Mouse (Mus musculus) intestine, embryonic 16.5 days (tissue): ENCODE measurements around the gene Pcnx. TPM values are rescaled to one million over a fixed set of nuclear protein-coding genes. Genes with fewer than 3 reads are reported as not detected.

ENCODE experiments used
- ATAC-seq: fragments of 200-750 bp; cut with Nextera tagmentation; 2 replicates; pipeline ENCODE4 v1.8.0; 2017; ENCODE audit warnings: moderate TSS enrichment, moderate library complexity
- H3K27ac ChIP-seq: fragments of 300-500 bp; sonication (generic); 2 replicates; pipeline ENCODE4 v1.5.1; 2014; ENCODE audit warnings: mild to moderate bottlenecking, low read length
- H3K27me3 ChIP-seq: fragments of 300-500 bp; sonication (generic); replicated peaks from 2 replicates; pipeline ENCODE4 v1.6.1; 2014; ENCODE audit warnings: low read length, control low read depth, mixed read lengths; ENCODE audit not compliant: control insufficient read depth, insufficient read depth
- H3K36me3 ChIP-seq: fragments of 300-500 bp; sonication (generic); 2 replicates; pipeline ENCODE4 v1.6.1; 2014; ENCODE audit warnings: low read length, control low read depth; ENCODE audit not compliant: control insufficient read depth, insufficient read depth
- H3K4me1 ChIP-seq: fragments of 300-500 bp; sonication (generic); 2 replicates; pipeline ENCODE4 v1.6.1; 2014; ENCODE audit warnings: low read length, control low read depth, mixed read lengths; ENCODE audit not compliant: control insufficient read depth, insufficient read depth
- H3K4me2 ChIP-seq: fragments of 300-500 bp; sonication (generic); 2 replicates; pipeline ENCODE4 v1.6.1; 2014; ENCODE audit warnings: low read depth, low read length, control low read depth
- H3K4me3 ChIP-seq: fragments of 300-500 bp; sonication (generic); 2 replicates; pipeline ENCODE4 v1.5.1; 2014; ENCODE audit warnings: mild to moderate bottlenecking, low read length
- H3K9ac ChIP-seq: fragments of 300-500 bp; sonication (generic); 2 replicates; pipeline ENCODE4 v1.6.1; 2014; ENCODE audit warnings: low read depth, low read length
- H3K9me3 ChIP-seq: fragments of 300-500 bp; sonication (generic); 2 replicates; pipeline ENCODE4 v1.6.1; 2016; ENCODE audit warnings: low read length, control low read depth; ENCODE audit not compliant: control insufficient read depth
- WGBS: fragments of 180-500 bp; shearing (Covaris S2); extraction: QIAGEN DNeasy Blood & Tissue Kit; methylation state at CpG from one replicate; pipeline ENCODE4 v1.1.7; 2014; 5-methylcytosine and 5-hydroxymethylcytosine counted together
- polyA plus RNA-seq: library from polyadenylated mRNA; unstranded; fragments of >200 nt; fragmentation: Nextera tagmentation; extraction: Ambion mirVana; gene quantifications from 2 replicates; pipeline ENCODE4 v1.2.1, GENCODE M21; 2015

Gene Pcnx
- polyA plus RNA-seq, 1 experiment from 2014 or later, result 6.3 TPM

- whole genome bisulfite sequencing, result 51% methylated on average over 5 of the region's 5 CpGs
- no peak for ATAC-seq
- H3K4me2 ChIP-seq, result no peak overlapping the region
These were observed 25.2 kb downstream of the Pcnx start for GRCm38 (mm10) chr12:81884983-81885382.

GRCm38 (mm10) chr12:81885982-81886381 lies 26.2 kb downstream of the Pcnx start:
- H3K36me3 ChIP-seq, result no peaks in the 10 kb centered on the region
- H3K9me3 ChIP-seq, result no peaks in the 10 kb centered on the region
- H3K27ac ChIP-seq, result peak overlapping the region; percentile 45
- no peaks in the 10 kb centered on the region for H3K27me3 ChIP-seq
- ATAC-seq, result no peak
- H3K4me3 ChIP-seq, result no peak overlapping the region
- peaks cover 28% of the 10 kb centered on the region for H3K4me1 ChIP-seq
- 46% methylated on average over 4 of the region's 4 CpGs for WGBS
- H3K9ac ChIP-seq, result no peak overlapping the region
- no peak overlapping the region for H3K4me2 ChIP-seq

More at GRCm38 (mm10) chr12:81884983-81885382, 25.2 kb downstream of the Pcnx start:
- H3K27me3 ChIP-seq, result no peaks in the 10 kb centered on the region
- no peak overlapping the region for H3K4me3 ChIP-seq
- H3K9ac ChIP-seq, result no peak overlapping the region
- H3K9me3 ChIP-seq, result no peaks in the 10 kb centered on the region
- H3K27ac ChIP-seq, result peak overlapping the region; percentile 48
- H3K36me3 ChIP-seq, result no peaks in the 10 kb centered on the region
- peaks cover 28% of the 10 kb centered on the region for H3K4me1 ChIP-seq

GRCm38 (mm10) chr12:81888954-81889353 lies 29.1 kb downstream of the Pcnx start:
- Histone ChIP-seq H3K4me2 (no peak overlapping the region), H3K9me3 (no peaks in the 10 kb centered on the region), H3K36me3 (no peaks in the 10 kb centered on the region), H3K27ac (no peak overlapping the region), H3K4me3 (no peak overlapping the region), H3K4me1 (peaks cover 27% of the 10 kb centered on the region), H3K9ac (no peak overlapping the region), H3K27me3 (no peaks in the 10 kb centered on the region)
- 90% methylated on average over 5 of the region's 5 CpGs for WGBS
- no peak for ATAC-seq

- 37% methylated on average over 1 of the region's 1 CpGs for WGBS
- H3K9ac ChIP-seq, result no peak overlapping the region
- no peak overlapping the region for H3K4me2 ChIP-seq
- ATAC-seq, result peak; percentile 92
- no peaks in the 10 kb centered on the region for H3K27me3 ChIP-seq
- no peak overlapping the region for H3K4me3 ChIP-seq
- H3K9me3 ChIP-seq, result no peaks in the 10 kb centered on the region
- H3K27ac ChIP-seq, result 0 out of 2 replicates have a peak overlapping the region, but pooled peaks have one; percentile 28
- H3K36me3 ChIP-seq, result no peaks in the 10 kb centered on the region
- peaks cover 8% of the 10 kb centered on the region for H3K4me1 ChIP-seq
These were observed 32.1 kb downstream of the Pcnx start for GRCm38 (mm10) chr12:81891946-81892345.

- no peaks in the 10 kb centered on the region for H3K27me3 ChIP-seq
- no peaks in the 10 kb centered on the region for H3K9me3 ChIP-seq
- 84% methylated on average over 5 of the region's 5 CpGs for WGBS
- no peak overlapping the region for H3K27ac ChIP-seq
- H3K4me1 ChIP-seq, result peaks cover 4% of the 10 kb centered on the region
- no peak for ATAC-seq
- no peak overlapping the region for H3K4me3 ChIP-seq
- H3K36me3 ChIP-seq, result no peaks in the 10 kb centered on the region; the same call in 1 of the 2 replicates
- no peak overlapping the region for H3K9ac ChIP-seq
- H3K4me2 ChIP-seq, result no peak overlapping the region
These were observed 34.5 kb downstream of the Pcnx start for GRCm38 (mm10) chr12:81894311-81894710.

GRCm38 (mm10) chr12:81895986-81896385 lies 36.2 kb downstream of the Pcnx start:
- peaks cover 4% of the 10 kb centered on the region for H3K4me1 ChIP-seq

GRCm38 (mm10) chr12:81904456-81904855 lies 44.6 kb downstream of the Pcnx start:
- H3K4me2 ChIP-seq, result no peak overlapping the region
- no peak for ATAC-seq
- H3K4me1 ChIP-seq, result no peaks in the 10 kb centered on the region
- no peak overlapping the region for H3K4me3 ChIP-seq
- no peaks in the 10 kb centered on the region for H3K27me3 ChIP-seq
- H3K27ac ChIP-seq, result no peak overlapping the region
- 0 out of 2 replicates have a peak, but pooled peaks cover 2% of the 10 kb centered on the region for H3K36me3 ChIP-seq
- no peak overlapping the region for H3K9ac ChIP-seq
- H3K9me3 ChIP-seq, result no peaks in the 10 kb centered on the region
- WGBS, result 85% methylated on average over 2 of the region's 2 CpGs

More at GRCm38 (mm10) chr12:81895986-81896385, 36.2 kb downstream of the Pcnx start:
- H3K36me3 ChIP-seq, result no peaks in the 10 kb centered on the region; the same call in 1 of the 2 replicates
- H3K9me3 ChIP-seq, result no peaks in the 10 kb centered on the region
- H3K27me3 ChIP-seq, result no peaks in the 10 kb centered on the region
- H3K9ac ChIP-seq, result no peak overlapping the region
- 87% methylated on average over 6 of the region's 6 CpGs for WGBS
- no peak for ATAC-seq
- H3K4me2 ChIP-seq, result no peak overlapping the region
- no peak overlapping the region for H3K4me3 ChIP-seq
- H3K27ac ChIP-seq, result no peak overlapping the region

GRCm38 (mm10) chr12:81905865-81906264 lies 46.0 kb downstream of the Pcnx start:
- Histone ChIP-seq H3K9me3 (no peaks in the 10 kb centered on the region), H3K9ac (no peak overlapping the region), H3K4me3 (no peak overlapping the region), H3K4me1 (peaks cover 4% of the 10 kb centered on the region; the same call in 1 of the 2 replicates), H3K27ac (no peak overlapping the region), H3K27me3 (no peaks in the 10 kb centered on the region), H3K4me2 (no peak overlapping the region), H3K36me3 (0 out of 2 replicates have a peak, but pooled peaks cover 2% of the 10 kb centered on the region)
- peak; percentile 54 for ATAC-seq
- 74% methylated on average over 2 of the region's 2 CpGs for WGBS

- no peak overlapping the region for H3K4me3 ChIP-seq
- H3K9ac ChIP-seq, result no peak overlapping the region
- 0 out of 2 replicates have a peak overlapping the region, but pooled peaks have one; percentile 23 for H3K27ac ChIP-seq
- H3K4me1 ChIP-seq, result peaks cover 4% of the 10 kb centered on the region; the same call in 1 of the 2 replicates
- WGBS, result 46% methylated on average over 4 of the region's 4 CpGs
- ATAC-seq, result peak; percentile 69
- 0 out of 2 replicates have a peak, but pooled peaks cover 2% of the 10 kb centered on the region for H3K36me3 ChIP-seq
- no peaks in the 10 kb centered on the region for H3K27me3 ChIP-seq
- H3K9me3 ChIP-seq, result no peaks in the 10 kb centered on the region
- no peak overlapping the region for H3K4me2 ChIP-seq
These were observed 48.0 kb downstream of the Pcnx start for GRCm38 (mm10) chr12:81907741-81908357.
